Mouse (Mus musculus): ENCODE measurements around the gene Otos. TPM values are rescaled to one million over a fixed set of nuclear protein-coding genes. Genes with fewer than 3 reads are reported as not detected.

Gene Otos
- total and polyA plus RNA-seq, 2 experiments from 2014 or later: 0.88 TPM; not detected in 1

DNA sequence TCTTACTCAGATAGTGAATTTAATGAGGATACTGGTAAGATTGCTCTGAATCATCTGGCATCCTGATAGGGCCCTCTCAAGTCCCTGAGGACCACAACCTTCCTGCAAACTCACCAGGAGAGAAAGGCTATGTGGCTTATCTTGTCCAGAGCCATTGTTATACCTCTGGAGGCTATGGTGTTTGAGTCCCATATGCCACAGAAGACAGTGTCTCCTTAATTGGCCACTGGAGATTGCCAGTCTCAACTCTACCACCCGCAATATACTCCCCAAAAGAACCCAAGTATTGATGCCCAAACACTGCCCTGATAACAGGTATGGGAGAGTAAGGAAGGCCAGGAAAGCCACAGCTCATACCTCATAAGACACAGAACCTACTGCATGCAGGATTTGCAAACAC, 43.2 kb downstream of the Otos start, which contains the start of gene Olfr1410:
TSS of gene Olfr1410 (plus strand) at position 301 of the 400 bp plus-strand sequence.
- H3K9ac ChIP-seq (replicated peaks; ENCODE audit: low read length): no peak within 1 kb of the TSS
- H3K4me3 ChIP-seq (ENCODE audit: low read length): no peak within 1 kb of the TSS
- H3K27me3 ChIP-seq (ENCODE audit: insufficient read depth, low read length): no peaks in the 10 kb centered on the region
- no peaks in the 10 kb centered on the region for H3K9me3 ChIP-seq (ENCODE audit: low read length)
- ATAC-seq (no peak), DNase-seq (ENCODE audit: low spot score) (no peak)
- H3K27ac ChIP-seq: no peak within 1 kb of the TSS
- 77% methylated on average over 1 of the region's 1 CpGs for WGBS
- TF ChIP-seq CTCF (IDR thresholded peaks at IDR 0.05; ENCODE audit: low read depth): no peak
- no peaks in the 10 kb centered on the region for H3K4me1 ChIP-seq (ENCODE audit: insufficient read depth, low read length)
- H3K4me2 ChIP-seq (ENCODE audit: low read depth, low read length): no peak within 1 kb of the TSS
- H3K36me3 ChIP-seq (ENCODE audit: insufficient read depth, low read length): no peaks in the 10 kb centered on the region

DNA sequence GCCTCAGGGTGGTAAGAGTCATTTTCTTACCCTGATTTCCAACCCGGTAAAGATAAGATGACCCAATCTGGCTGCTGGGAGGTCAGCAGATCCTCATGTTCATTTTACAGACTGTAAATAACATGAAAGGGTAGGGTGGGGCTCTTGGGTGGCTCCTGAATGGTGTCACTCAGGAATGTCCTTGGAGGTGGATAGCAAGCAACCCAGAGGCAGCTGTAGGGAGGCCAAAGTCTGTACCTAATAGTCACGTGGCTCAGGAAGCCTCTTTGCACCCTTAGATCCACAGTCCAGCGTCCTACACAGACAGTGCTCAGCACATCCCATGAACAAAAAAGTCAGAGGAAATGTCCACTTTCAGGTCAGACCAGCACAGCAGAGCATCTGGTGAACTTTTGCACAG, 52.6 kb downstream of the Otos start:
- no peak for TF ChIP-seq CTCF (IDR thresholded peaks at IDR 0.05; ENCODE audit: low read depth)

More for the DNA sequence above, 52.6 kb downstream of the Otos start:
- ATAC-seq (no peak), DNase-seq (ENCODE audit: low spot score) (no peak)
- 81% methylated on average over 3 of the region's 3 CpGs for WGBS
- H3K9me3 ChIP-seq (ENCODE audit: low read length): no peaks in the 10 kb centered on the region
- no peak overlapping the region for H3K4me3 ChIP-seq (ENCODE audit: low read length)
- H3K36me3 ChIP-seq (ENCODE audit: insufficient read depth, low read length): no peaks in the 10 kb centered on the region
- H3K4me2 ChIP-seq (ENCODE audit: low read depth, low read length): no peak overlapping the region
- no peak overlapping the region for H3K27ac ChIP-seq
- no peak overlapping the region for H3K9ac ChIP-seq (replicated peaks; ENCODE audit: low read length)
- no peaks in the 10 kb centered on the region for H3K27me3 ChIP-seq (ENCODE audit: insufficient read depth, low read length)
- no peaks in the 10 kb centered on the region for H3K4me1 ChIP-seq (ENCODE audit: insufficient read depth, low read length)

Other genes starting within 250 kb of the Otos start
- gene Ndufa10, start 175.0 kb downstream of the Otos start, total RNA-seq (2014; rRNA removed): 187 and 244 TPM in 2 replicates
- 373 and 388 TPM in 2 replicates for gene Ndufa10, start 175.0 kb downstream of the Otos start, polyA plus RNA-seq (2015; fragmentation: Nextera tagmentation; extraction: Ambion mirVana)
- gene Olfr1416, start 163.7 kb downstream of the Otos start, total RNA-seq (2014; rRNA removed): not detected in 2 replicates
- not detected in 2 replicates for gene Olfr1416, start 163.7 kb downstream of the Otos start, polyA plus RNA-seq (2015; fragmentation: Nextera tagmentation; extraction: Ambion mirVana)
- gene Olfr1415, start 152.7 kb downstream of the Otos start, total RNA-seq (2014; rRNA removed): not detected in 2 replicates
- gene Olfr1415, start 152.7 kb downstream of the Otos start, polyA plus RNA-seq (2015; fragmentation: Nextera tagmentation; extraction: Ambion mirVana): not detected in 2 replicates
- not detected in 2 replicates for gene Olfr1414, start 130.2 kb downstream of the Otos start, total RNA-seq (2014; rRNA removed)
- not detected in 2 replicates for gene Olfr1414, start 130.2 kb downstream of the Otos start, polyA plus RNA-seq (2015; fragmentation: Nextera tagmentation; extraction: Ambion mirVana)
- not detected in 2 replicates for gene Olfr1413, start 77.5 kb downstream of the Otos start, total RNA-seq (2014; rRNA removed)
- gene Olfr1413, start 77.5 kb downstream of the Otos start, polyA plus RNA-seq (2015; fragmentation: Nextera tagmentation; extraction: Ambion mirVana): not detected in 2 replicates
- gene Olfr1412, start 63.1 kb downstream of the Otos start, total RNA-seq (2014; rRNA removed): not detected in 2 replicates
- gene Olfr1412, start 63.1 kb downstream of the Otos start, polyA plus RNA-seq (2015; fragmentation: Nextera tagmentation; extraction: Ambion mirVana): not detected in 2 replicates
- gene Olfr1411, start 54.4 kb downstream of the Otos start, total RNA-seq (2014; rRNA removed): not detected in 2 replicates
- not detected in 2 replicates for gene Olfr1411, start 54.4 kb downstream of the Otos start, polyA plus RNA-seq (2015; fragmentation: Nextera tagmentation; extraction: Ambion mirVana)
- not detected in 2 replicates for gene Olfr1410, start 43.1 kb downstream of the Otos start, total RNA-seq (2014; rRNA removed)
- gene Olfr1410, start 43.1 kb downstream of the Otos start, polyA plus RNA-seq (2015; fragmentation: Nextera tagmentation; extraction: Ambion mirVana): not detected in 2 replicates
- gene Olfr12, start 31.1 kb downstream of the Otos start, total RNA-seq (2014; rRNA removed): not detected in 2 replicates
- not detected in 2 replicates for gene Olfr12, start 31.1 kb downstream of the Otos start, polyA plus RNA-seq (2015; fragmentation: Nextera tagmentation; extraction: Ambion mirVana)
- gene Cops9, start 6.9 kb downstream of the Otos start, total RNA-seq (2014; rRNA removed): 201 and 223 TPM in 2 replicates
- gene Cops9, start 6.9 kb downstream of the Otos start, polyA plus RNA-seq (2015; fragmentation: Nextera tagmentation; extraction: Ambion mirVana): 641 and 676 TPM in 2 replicates
- gene Gpc1, start 182.8 kb upstream of the Otos start, total RNA-seq (2014; rRNA removed): 196 and 215 TPM in 2 replicates
- 55.5 and 57.8 TPM in 2 replicates for gene Gpc1, start 182.8 kb upstream of the Otos start, polyA plus RNA-seq (2015; fragmentation: Nextera tagmentation; extraction: Ambion mirVana)

Data from hindbrain, postnatal 0 days (tissue).